Mouse (Mus musculus): Measurements from ENCODE around the gene Dpf2.

DNA sequence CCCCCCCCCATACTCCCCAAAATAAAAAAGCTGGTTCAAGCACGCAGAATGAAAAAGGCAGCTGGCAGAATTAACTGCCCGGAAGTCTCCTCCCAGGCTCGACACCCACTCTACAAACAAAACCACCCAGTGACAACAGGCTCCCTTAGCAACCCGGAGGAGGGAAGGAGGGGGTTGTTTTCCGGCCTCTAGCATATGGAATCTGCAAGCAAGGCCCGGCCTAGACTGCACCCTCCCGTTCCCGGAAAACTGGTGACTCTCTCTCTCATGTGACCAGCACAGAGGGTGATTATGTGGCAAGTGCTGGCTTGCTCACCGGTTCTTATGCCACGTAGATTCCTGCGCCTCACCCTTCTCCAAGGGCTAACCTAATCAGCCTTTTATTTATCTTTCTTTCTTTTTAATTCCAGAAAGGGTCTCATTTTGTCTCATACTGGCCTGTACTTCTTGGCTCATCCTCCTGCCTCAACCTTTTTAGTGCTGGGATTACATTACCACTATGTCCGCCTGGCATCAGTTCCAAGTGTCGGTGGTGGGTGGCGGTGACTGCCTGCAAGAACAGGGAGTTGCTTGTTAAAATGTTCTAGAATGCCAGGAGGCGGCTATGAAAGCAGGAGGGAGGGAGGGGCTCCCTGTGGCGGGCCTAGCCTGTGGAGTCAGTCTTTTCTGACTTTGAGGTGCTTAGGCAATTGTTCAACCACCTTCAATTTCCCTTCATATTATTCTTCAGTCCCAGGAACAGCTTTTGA, 66.1 kb downstream of the Dpf2 start:
- no peak for TF ChIP-seq CTCF (IDR thresholded peaks at IDR 0.05; ENCODE audit: low read depth, low read length)
- no peak for TF ChIP-seq POLR2A (IDR thresholded peaks at IDR 0.05; ENCODE audit: borderline replicate concordance, low read depth, low read length)
